Mouse (Mus musculus): ENCODE results near the gene Cdh13. TPM values are rescaled to one million over a fixed set of nuclear protein-coding genes. Genes with fewer than 3 reads are reported as not detected.

Gene Cdh13
- polyA plus RNA-seq, 1 experiment, result not detected

DNA sequence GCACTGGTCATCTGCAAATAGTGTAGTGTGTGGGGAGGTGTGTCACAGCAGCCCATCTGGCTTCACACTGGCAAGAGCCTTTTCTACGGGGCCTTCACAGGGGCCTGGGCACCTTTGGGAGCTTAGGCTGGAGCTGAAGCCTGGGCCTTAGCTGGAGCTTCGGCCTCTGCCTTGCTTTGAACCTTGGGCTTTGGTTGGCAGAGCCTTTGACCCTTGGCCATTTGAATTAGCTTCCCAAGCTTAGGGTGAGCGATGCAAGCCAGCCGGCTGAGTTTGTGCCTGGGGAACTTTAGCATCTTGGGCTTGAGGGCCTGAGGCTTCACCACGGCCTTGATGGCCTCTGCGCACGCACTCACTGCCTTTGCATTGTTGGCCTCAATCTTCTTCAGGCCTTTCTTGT, 98.1 kb downstream of the Cdh13 start:
- H3K9me3 ChIP-seq (ENCODE audit: control insufficient read depth, low read length), result peaks cover 62% of the 10 kb centered on the region
- H3K27me3 ChIP-seq (ENCODE audit: control insufficient read depth), result no peaks in the 10 kb centered on the region
- no peak overlapping the region for H3K4me3 ChIP-seq (replicated peaks)
- H3K4me1 ChIP-seq (ENCODE audit: control insufficient read depth), result no peaks in the 10 kb centered on the region
- TF ChIP-seq TAL1 (IDR thresholded peaks at IDR 0.05; ENCODE audit: low read length) (no peak), GATA1 (IDR thresholded peaks at IDR 0.05; ENCODE audit: low read length) (no peak)
- no peaks in the 10 kb centered on the region for H3K36me3 ChIP-seq (ENCODE audit: control insufficient read depth)

DNA sequence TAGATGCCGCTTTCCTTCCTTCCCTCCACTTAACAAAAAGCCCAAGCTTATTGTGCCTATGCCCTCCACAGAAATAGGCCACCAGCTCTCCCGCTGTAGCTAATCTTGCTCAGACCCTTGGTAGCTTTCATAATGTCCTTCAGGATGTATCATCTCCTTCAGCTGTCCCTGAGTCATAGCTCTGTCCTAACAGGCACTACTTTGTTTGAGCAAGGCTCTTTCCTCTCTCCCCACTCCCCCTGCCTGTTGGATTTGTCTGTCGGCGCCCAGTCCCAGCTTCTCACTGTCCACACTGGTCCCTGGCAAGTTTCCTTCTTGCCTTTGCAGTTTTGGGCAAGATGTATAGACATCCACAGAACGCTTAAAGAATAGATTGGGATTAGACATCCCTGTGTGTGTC, 100.8 kb downstream of the Cdh13 start:
- H3K27me3 ChIP-seq (ENCODE audit: control insufficient read depth), result no peaks in the 10 kb centered on the region
- no peak overlapping the region for H3K4me3 ChIP-seq (replicated peaks)
- no peaks in the 10 kb centered on the region for H3K36me3 ChIP-seq (ENCODE audit: control insufficient read depth)
- H3K9me3 ChIP-seq (ENCODE audit: control insufficient read depth, low read length), result peaks cover 58% of the 10 kb centered on the region
- TF ChIP-seq TAL1 (IDR thresholded peaks at IDR 0.05; ENCODE audit: low read length) (no peak), GATA1 (IDR thresholded peaks at IDR 0.05; ENCODE audit: low read length) (no peak)
- no peaks in the 10 kb centered on the region for H3K4me1 ChIP-seq (ENCODE audit: control insufficient read depth)

DNA sequence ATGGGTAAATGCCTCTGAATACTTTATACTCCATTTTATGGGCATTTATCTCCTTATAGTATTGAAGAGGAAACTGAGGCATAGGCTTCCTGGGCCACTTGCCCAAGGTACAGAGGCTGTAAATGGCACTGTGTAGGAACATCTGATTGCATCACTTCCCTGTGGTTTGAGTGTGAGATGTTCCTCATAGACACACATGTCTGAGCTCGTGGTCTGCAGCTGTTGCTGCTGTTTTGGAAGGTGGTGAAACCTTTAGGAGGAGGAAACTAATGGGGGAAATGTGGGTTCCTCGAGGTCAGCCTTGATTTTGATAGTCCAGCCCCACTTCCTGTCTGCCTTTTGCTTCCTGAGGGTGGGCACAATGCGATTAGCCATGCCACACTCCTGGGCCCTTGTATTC, 105.9 kb downstream of the Cdh13 start:
- Histone ChIP-seq H3K27me3 (ENCODE audit: control insufficient read depth) (no peaks in the 10 kb centered on the region), H3K9me3 (ENCODE audit: control insufficient read depth, low read length) (peaks cover 29% of the 10 kb centered on the region), H3K4me3 (replicated peaks) (no peak overlapping the region), H3K4me1 (ENCODE audit: control insufficient read depth) (no peaks in the 10 kb centered on the region), H3K36me3 (ENCODE audit: control insufficient read depth) (no peaks in the 10 kb centered on the region)
- TF ChIP-seq TAL1 (IDR thresholded peaks at IDR 0.05; ENCODE audit: low read length) (no peak), GATA1 (IDR thresholded peaks at IDR 0.05; ENCODE audit: low read length) (no peak)

DNA sequence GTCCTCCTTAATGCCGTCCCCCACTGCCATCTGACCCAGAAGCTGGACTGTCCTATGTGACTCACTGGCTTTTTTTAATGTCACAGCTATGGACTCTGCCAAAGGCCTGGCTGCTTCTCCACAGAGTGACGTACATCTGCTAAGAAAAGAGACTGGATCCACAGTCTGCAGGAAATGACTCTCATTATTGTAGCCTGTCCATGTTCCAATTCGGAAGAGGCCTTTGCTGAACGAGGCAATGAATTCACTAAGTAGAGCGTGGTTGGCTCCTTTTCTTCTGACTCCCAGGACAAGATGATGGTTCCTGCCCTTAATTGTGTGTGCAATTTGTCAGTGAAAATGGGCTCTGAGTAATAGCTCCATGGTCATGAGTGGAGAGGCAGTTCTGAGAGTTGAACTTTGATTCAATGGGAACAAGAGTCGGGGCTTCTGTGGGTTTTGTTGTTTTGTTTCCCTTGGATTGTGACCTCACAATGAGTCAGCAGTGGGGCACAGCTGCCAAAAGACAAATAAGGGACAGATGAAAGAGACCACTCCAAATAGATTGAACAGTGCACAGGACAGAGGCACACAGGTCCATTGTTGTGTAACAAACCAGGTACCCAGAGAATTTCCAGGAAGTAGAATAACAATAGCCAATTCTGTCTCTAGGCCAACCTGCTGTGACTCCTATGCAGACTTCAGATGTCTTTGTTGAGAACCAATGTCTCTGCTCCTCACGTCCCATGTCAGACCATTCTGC, 110.5 kb downstream of the Cdh13 start:
- Histone ChIP-seq H3K36me3 (ENCODE audit: control insufficient read depth) (no peaks in the 10 kb centered on the region), H3K4me3 (replicated peaks) (no peak overlapping the region), H3K27me3 (ENCODE audit: control insufficient read depth) (no peaks in the 10 kb centered on the region), H3K4me1 (ENCODE audit: control insufficient read depth) (no peaks in the 10 kb centered on the region), H3K9me3 (ENCODE audit: control insufficient read depth, low read length) (peaks cover 38% of the 10 kb centered on the region)
- TF ChIP-seq GATA1 (IDR thresholded peaks at IDR 0.05; ENCODE audit: low read length) (no peak), TAL1 (IDR thresholded peaks at IDR 0.05; ENCODE audit: low read length) (no peak)

DNA sequence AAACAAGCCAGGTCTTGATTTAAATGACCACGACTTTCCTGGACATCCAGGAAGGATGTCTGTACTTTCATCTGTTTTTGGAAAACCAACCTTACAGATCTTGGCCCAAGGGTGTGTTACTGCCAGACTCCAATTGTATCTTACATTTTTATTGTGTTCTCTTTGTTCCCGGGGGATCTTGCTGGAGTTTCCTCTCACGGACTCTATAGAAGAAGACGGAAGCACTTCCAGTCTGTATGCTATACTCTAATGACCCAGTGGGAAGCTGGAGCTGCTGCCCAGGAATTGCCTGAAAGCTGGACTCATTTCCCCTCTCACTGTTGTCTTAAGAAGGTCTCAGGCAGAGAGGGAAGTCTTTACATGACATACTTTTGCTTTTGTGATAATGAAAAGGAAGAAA, 111.6 kb downstream of the Cdh13 start:
- Histone ChIP-seq H3K4me1 (ENCODE audit: control insufficient read depth) (no peaks in the 10 kb centered on the region), H3K9me3 (ENCODE audit: control insufficient read depth, low read length) (peaks cover 34% of the 10 kb centered on the region)

DNA sequence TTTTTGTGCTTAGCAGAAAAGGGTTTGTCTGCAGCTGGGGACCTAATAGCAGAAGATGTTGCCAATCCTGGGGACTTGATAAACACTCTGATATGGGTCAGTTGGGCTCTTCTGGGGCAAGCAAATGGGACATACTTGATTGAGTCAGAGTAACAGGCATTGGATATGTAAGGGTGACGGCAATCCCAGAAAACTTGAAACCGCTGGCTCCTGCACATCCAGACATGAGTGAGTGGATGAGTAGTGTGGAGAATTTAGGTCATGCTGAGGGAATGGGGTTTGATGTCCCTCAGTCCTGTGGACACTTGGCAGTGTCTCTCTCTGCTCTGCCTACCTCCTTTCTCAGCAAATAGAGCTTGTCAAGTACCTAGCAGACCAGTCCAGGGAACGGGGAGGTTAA, 121.3 kb downstream of the Cdh13 start:
- Histone ChIP-seq H3K4me3 (replicated peaks) (no peak overlapping the region), H3K4me1 (ENCODE audit: control insufficient read depth) (no peaks in the 10 kb centered on the region), H3K36me3 (ENCODE audit: control insufficient read depth) (no peaks in the 10 kb centered on the region), H3K9me3 (ENCODE audit: control insufficient read depth, low read length) (peaks cover 33% of the 10 kb centered on the region), H3K27me3 (ENCODE audit: control insufficient read depth) (no peaks in the 10 kb centered on the region)
- TF ChIP-seq GATA1 (IDR thresholded peaks at IDR 0.05; ENCODE audit: low read length), result no peak
- TF ChIP-seq TAL1 (IDR thresholded peaks at IDR 0.05; ENCODE audit: low read length), result no peak

More for the DNA sequence above, 111.6 kb downstream of the Cdh13 start:
- no peak overlapping the region for H3K4me3 ChIP-seq (replicated peaks)
- TF ChIP-seq TAL1 (IDR thresholded peaks at IDR 0.05; ENCODE audit: low read length) (no peak), GATA1 (IDR thresholded peaks at IDR 0.05; ENCODE audit: low read length) (no peak)
- H3K27me3 ChIP-seq (ENCODE audit: control insufficient read depth), result no peaks in the 10 kb centered on the region
- H3K36me3 ChIP-seq (ENCODE audit: control insufficient read depth), result no peaks in the 10 kb centered on the region

DNA sequence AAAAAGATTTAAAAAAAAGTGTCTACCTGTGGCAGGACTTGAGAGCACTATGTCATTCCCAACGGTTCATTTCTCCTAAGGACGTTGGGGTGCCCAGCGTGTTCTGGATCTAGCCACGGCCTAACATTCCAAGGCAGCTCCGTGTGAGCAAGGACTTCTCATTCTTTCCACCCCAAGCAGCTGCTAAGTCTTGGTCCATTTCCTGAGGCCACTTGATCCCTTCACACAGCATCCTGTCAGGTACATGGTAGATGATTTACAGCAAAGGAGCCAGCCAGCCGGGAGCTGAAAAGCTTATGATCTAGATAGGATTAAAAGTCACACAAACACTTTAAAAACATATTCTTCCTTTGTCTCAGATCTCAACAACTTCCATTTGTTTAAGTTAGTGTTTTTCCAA, 123.8 kb downstream of the Cdh13 start:
- H3K36me3 ChIP-seq (ENCODE audit: control insufficient read depth), result no peaks in the 10 kb centered on the region
- no peak overlapping the region for H3K4me3 ChIP-seq (replicated peaks)
- H3K9me3 ChIP-seq (ENCODE audit: control insufficient read depth, low read length), result peaks cover 45% of the 10 kb centered on the region
- TF ChIP-seq TAL1 (IDR thresholded peaks at IDR 0.05; ENCODE audit: low read length), result no peak
- no peak for TF ChIP-seq GATA1 (IDR thresholded peaks at IDR 0.05; ENCODE audit: low read length)
- H3K27me3 ChIP-seq (ENCODE audit: control insufficient read depth), result no peaks in the 10 kb centered on the region
- no peaks in the 10 kb centered on the region for H3K4me1 ChIP-seq (ENCODE audit: control insufficient read depth)

DNA sequence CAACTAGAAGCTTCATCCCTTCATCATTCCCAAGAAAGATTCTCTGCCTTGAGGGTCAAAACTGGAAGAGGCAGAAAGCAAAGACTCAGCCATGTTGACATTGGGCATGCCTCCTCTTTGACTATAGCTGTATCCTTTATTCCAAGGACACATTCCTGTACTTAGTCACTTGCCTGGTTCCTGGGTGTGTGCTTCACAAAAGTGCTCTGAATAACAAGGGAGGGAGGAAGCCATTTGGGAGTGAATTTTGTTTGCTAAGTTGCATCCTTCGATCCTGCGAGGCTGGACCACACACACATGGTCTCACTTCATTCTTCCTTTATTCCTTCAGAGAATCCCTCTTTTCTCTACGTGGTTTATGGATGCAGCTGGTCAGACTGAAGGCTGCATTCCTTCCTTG, 125.9 kb downstream of the Cdh13 start:
- TF ChIP-seq TAL1 (IDR thresholded peaks at IDR 0.05; ENCODE audit: low read length) (no peak), GATA1 (IDR thresholded peaks at IDR 0.05; ENCODE audit: low read length) (no peak)
- H3K27me3 ChIP-seq (ENCODE audit: control insufficient read depth), result no peaks in the 10 kb centered on the region
- no peaks in the 10 kb centered on the region for H3K4me1 ChIP-seq (ENCODE audit: control insufficient read depth)
- no peaks in the 10 kb centered on the region for H3K36me3 ChIP-seq (ENCODE audit: control insufficient read depth)
- no peak overlapping the region for H3K4me3 ChIP-seq (replicated peaks)
- H3K9me3 ChIP-seq (ENCODE audit: control insufficient read depth, low read length), result peaks cover 46% of the 10 kb centered on the region

DNA sequence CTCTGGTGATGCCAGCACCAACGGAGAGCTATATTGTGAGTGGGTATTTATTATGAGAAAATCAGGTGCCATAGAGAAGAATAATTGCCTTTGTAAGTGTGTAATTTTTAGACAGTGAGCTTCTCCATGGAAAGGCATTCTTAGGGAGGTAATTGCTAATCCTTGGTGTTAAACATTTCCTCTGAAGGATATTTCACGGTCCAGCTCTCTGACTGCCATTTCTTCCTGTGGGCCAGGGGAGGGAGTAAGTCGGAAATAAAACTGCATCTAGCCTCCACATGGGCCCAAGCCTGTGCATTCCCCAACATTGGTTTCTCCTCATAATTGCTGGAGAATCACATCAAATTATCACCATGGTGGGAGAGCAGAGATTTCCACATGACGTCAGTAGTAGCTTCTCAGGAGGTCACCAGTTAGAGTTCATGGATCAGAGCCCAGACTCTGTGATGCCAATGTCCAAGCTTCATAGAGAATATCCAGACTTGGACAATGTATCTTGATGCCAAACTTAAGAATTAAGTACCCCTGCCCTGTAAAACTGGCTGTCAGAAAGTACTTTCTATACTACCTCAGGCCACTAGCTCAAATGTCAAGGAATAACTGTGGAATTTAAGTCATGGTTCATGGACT, 126.9 kb downstream of the Cdh13 start:
- H3K27me3 ChIP-seq (ENCODE audit: control insufficient read depth), result no peaks in the 10 kb centered on the region
- TF ChIP-seq GATA1 (IDR thresholded peaks at IDR 0.05; ENCODE audit: low read length) (no peak), TAL1 (IDR thresholded peaks at IDR 0.05; ENCODE audit: low read length) (no peak)
- no peaks in the 10 kb centered on the region for H3K36me3 ChIP-seq (ENCODE audit: control insufficient read depth)
- H3K9me3 ChIP-seq (ENCODE audit: control insufficient read depth, low read length), result peaks cover 42% of the 10 kb centered on the region
- no peaks in the 10 kb centered on the region for H3K4me1 ChIP-seq (ENCODE audit: control insufficient read depth)
- H3K4me3 ChIP-seq (replicated peaks), result no peak overlapping the region

Measured in erythroblast, embryonic 14.5 days (primary cell).